Mouse (Mus musculus): ENCODE measurements around the gene Zdhhc23. TPM values are rescaled to one million over a fixed set of nuclear protein-coding genes. Genes with fewer than 3 reads are reported as not detected.
A peak's percentile ranks its signal among the peaks of the same experiment; 100 is the strongest.

Zdhhc23 gene
- polyA plus RNA-seq (2015; fragmentation: Nextera tagmentation; extraction: Ambion mirVana) = 2.4 and 2.6 TPM in 2 replicates

- Histone ChIP-seq H3K36me3 (ENCODE audit: insufficient read depth, low read length) (no peaks in the 10 kb centered on the region), H3K9me3 (ENCODE audit: low read length) (no peaks in the 10 kb centered on the region), H3K9ac (replicated peaks; ENCODE audit: low read length) (peak within 1 kb of the TSS; percentile 74), H3K27ac (ENCODE audit: low read length) (no peak within 1 kb of the TSS), H3K27me3 (ENCODE audit: insufficient read depth, low read length) (peaks cover 4% of the 10 kb centered on the region; the same call in 1 of the 2 replicates), H3K4me1 (ENCODE audit: insufficient read depth, low read length) (0 out of 2 replicates have a peak, but pooled peaks cover 2% of the 10 kb centered on the region), H3K4me2 (replicated peaks; ENCODE audit: low read depth, low read length) (peak within 1 kb of the TSS; percentile 100), H3K4me3 (ENCODE audit: low read length) (peak within 1 kb of the TSS; percentile 77)
- under 1% methylated on average over 69 of the region's 103 CpGs for WGBS
- peak; percentile 91 for ATAC-seq (ENCODE audit: low FRiP score, low TSS enrichment)
Observed at GRCm38 (mm10) chr16:43979328-43980109, at the start of gene Zdhhc23. TSS of gene Zdhhc23 (minus strand) at chr16:43979791.

GRCm38 (mm10) chr16:44029273-44029672 is 49.7 kb upstream of the Zdhhc23 start:
- WGBS = 50% methylated on average over 2 of the region's 2 CpGs
- Histone ChIP-seq H3K4me2 (replicated peaks; ENCODE audit: low read depth, low read length) (no peak overlapping the region), H3K9me3 (ENCODE audit: low read length) (no peaks in the 10 kb centered on the region), H3K4me3 (ENCODE audit: low read length) (no peak overlapping the region), H3K27me3 (ENCODE audit: insufficient read depth, low read length) (no peaks in the 10 kb centered on the region), H3K36me3 (ENCODE audit: insufficient read depth, low read length) (no peaks in the 10 kb centered on the region), H3K27ac (ENCODE audit: low read length) (no peak overlapping the region), H3K9ac (replicated peaks; ENCODE audit: low read length) (no peak overlapping the region), H3K4me1 (ENCODE audit: insufficient read depth, low read length) (no peaks in the 10 kb centered on the region; the same call in 1 of the 2 replicates)
- ATAC-seq (ENCODE audit: low FRiP score, low TSS enrichment) = no peak

GRCm38 (mm10) chr16:44026822-44027221 is 47.2 kb upstream of the Zdhhc23 start:
- Histone ChIP-seq H3K4me1 (ENCODE audit: insufficient read depth, low read length) (no peaks in the 10 kb centered on the region; the same call in 1 of the 2 replicates), H3K4me2 (replicated peaks; ENCODE audit: low read depth, low read length) (no peak overlapping the region), H3K36me3 (ENCODE audit: insufficient read depth, low read length) (no peaks in the 10 kb centered on the region), H3K9me3 (ENCODE audit: low read length) (no peaks in the 10 kb centered on the region), H3K9ac (replicated peaks; ENCODE audit: low read length) (no peak overlapping the region), H3K27me3 (ENCODE audit: insufficient read depth, low read length) (no peaks in the 10 kb centered on the region), H3K4me3 (ENCODE audit: low read length) (no peak overlapping the region), H3K27ac (ENCODE audit: low read length) (no peak overlapping the region)
- WGBS = 92% methylated on average over 9 of the region's 9 CpGs
- ATAC-seq (ENCODE audit: low FRiP score, low TSS enrichment) = no peak

GRCm38 (mm10) chr16:44026210-44026609 is 46.6 kb upstream of the Zdhhc23 start:
- ATAC-seq (ENCODE audit: low FRiP score, low TSS enrichment) = 0 out of 2 replicates have a peak, but pooled peaks have one; percentile 39
- H3K36me3 ChIP-seq (ENCODE audit: insufficient read depth, low read length) = no peaks in the 10 kb centered on the region
- no peak overlapping the region for H3K27ac ChIP-seq (ENCODE audit: low read length)
- no peak overlapping the region for H3K9ac ChIP-seq (replicated peaks; ENCODE audit: low read length)
- WGBS = 46% methylated on average over 6 of the region's 6 CpGs
- H3K9me3 ChIP-seq (ENCODE audit: low read length) = no peaks in the 10 kb centered on the region
- no peaks in the 10 kb centered on the region; the same call in 1 of the 2 replicates for H3K4me1 ChIP-seq (ENCODE audit: insufficient read depth, low read length)
- no peaks in the 10 kb centered on the region for H3K27me3 ChIP-seq (ENCODE audit: insufficient read depth, low read length)
- H3K4me3 ChIP-seq (ENCODE audit: low read length) = no peak overlapping the region
- peak overlapping the region; percentile 25; the same call in 1 of the 2 replicates for H3K4me2 ChIP-seq (replicated peaks; ENCODE audit: low read depth, low read length)

GRCm38 (mm10) chr16:44018986-44019548 is 39.5 kb upstream of the Zdhhc23 start:
- Histone ChIP-seq H3K27me3 (ENCODE audit: insufficient read depth, low read length) (no peaks in the 10 kb centered on the region), H3K4me2 (replicated peaks; ENCODE audit: low read depth, low read length) (no peak overlapping the region), H3K4me1 (ENCODE audit: insufficient read depth, low read length) (no peaks in the 10 kb centered on the region), H3K36me3 (ENCODE audit: insufficient read depth, low read length) (no peaks in the 10 kb centered on the region), H3K9me3 (ENCODE audit: low read length) (no peaks in the 10 kb centered on the region), H3K4me3 (ENCODE audit: low read length) (no peak overlapping the region), H3K9ac (replicated peaks; ENCODE audit: low read length) (no peak overlapping the region), H3K27ac (ENCODE audit: low read length) (no peak overlapping the region)
- WGBS = 77% methylated on average over 2 of the region's 2 CpGs
- no peak for ATAC-seq (ENCODE audit: low FRiP score, low TSS enrichment)

- no peaks in the 10 kb centered on the region for H3K36me3 ChIP-seq (ENCODE audit: insufficient read depth, low read length)
- H3K9me3 ChIP-seq (ENCODE audit: low read length) = no peaks in the 10 kb centered on the region
- no peak overlapping the region for H3K4me3 ChIP-seq (ENCODE audit: low read length)
- H3K27ac ChIP-seq (ENCODE audit: low read length) = no peak overlapping the region
- H3K9ac ChIP-seq (replicated peaks; ENCODE audit: low read length) = no peak overlapping the region
- 53% methylated on average over 7 of the region's 7 CpGs for WGBS
- ATAC-seq (ENCODE audit: low FRiP score, low TSS enrichment) = no peak
- no peaks in the 10 kb centered on the region for H3K27me3 ChIP-seq (ENCODE audit: insufficient read depth, low read length)
- H3K4me1 ChIP-seq (ENCODE audit: insufficient read depth, low read length) = no peaks in the 10 kb centered on the region
- H3K4me2 ChIP-seq (replicated peaks; ENCODE audit: low read depth, low read length) = no peak overlapping the region
Observed at GRCm38 (mm10) chr16:44018372-44018771, 38.8 kb upstream of the Zdhhc23 start.

GRCm38 (mm10) chr16:44017707-44018106 is 38.1 kb upstream of the Zdhhc23 start:
- no peak overlapping the region for H3K9ac ChIP-seq (replicated peaks; ENCODE audit: low read length)
- H3K36me3 ChIP-seq (ENCODE audit: insufficient read depth, low read length) = no peaks in the 10 kb centered on the region
- 82% methylated on average over 4 of the region's 4 CpGs for WGBS
- H3K4me1 ChIP-seq (ENCODE audit: insufficient read depth, low read length) = no peaks in the 10 kb centered on the region
- H3K27ac ChIP-seq (ENCODE audit: low read length) = no peak overlapping the region
- no peak overlapping the region for H3K4me2 ChIP-seq (replicated peaks; ENCODE audit: low read depth, low read length)
- no peak for ATAC-seq (ENCODE audit: low FRiP score, low TSS enrichment)
- H3K9me3 ChIP-seq (ENCODE audit: low read length) = no peaks in the 10 kb centered on the region
- H3K27me3 ChIP-seq (ENCODE audit: insufficient read depth, low read length) = no peaks in the 10 kb centered on the region
- H3K4me3 ChIP-seq (ENCODE audit: low read length) = no peak overlapping the region

- 10% methylated on average over 11 of the region's 11 CpGs for WGBS
- Histone ChIP-seq H3K27me3 (ENCODE audit: insufficient read depth, low read length) (no peaks in the 10 kb centered on the region), H3K4me1 (ENCODE audit: insufficient read depth, low read length) (peaks cover 4% of the 10 kb centered on the region; the same call in 1 of the 2 replicates), H3K27ac (ENCODE audit: low read length) (no peak overlapping the region), H3K9ac (replicated peaks; ENCODE audit: low read length) (peak overlapping the region; percentile 62), H3K9me3 (ENCODE audit: low read length) (no peaks in the 10 kb centered on the region), H3K4me2 (replicated peaks; ENCODE audit: low read depth, low read length) (peak overlapping the region; percentile 58), H3K36me3 (ENCODE audit: insufficient read depth, low read length) (no peaks in the 10 kb centered on the region), H3K4me3 (ENCODE audit: low read length) (peak overlapping the region; percentile 43)
- ATAC-seq (ENCODE audit: low FRiP score, low TSS enrichment) = peak; percentile 94
Observed at GRCm38 (mm10) chr16:44016164-44016563, 36.6 kb upstream of the Zdhhc23 start.

- Histone ChIP-seq H3K36me3 (ENCODE audit: insufficient read depth, low read length) (no peaks in the 10 kb centered on the region), H3K9me3 (ENCODE audit: low read length) (no peaks in the 10 kb centered on the region), H3K27me3 (ENCODE audit: insufficient read depth, low read length) (no peaks in the 10 kb centered on the region), H3K9ac (replicated peaks; ENCODE audit: low read length) (peak overlapping the region; percentile 62), H3K4me2 (replicated peaks; ENCODE audit: low read depth, low read length) (peak overlapping the region; percentile 58), H3K4me1 (ENCODE audit: insufficient read depth, low read length) (peaks cover 7% of the 10 kb centered on the region; the same call in 1 of the 2 replicates), H3K4me3 (ENCODE audit: low read length) (peak overlapping the region; percentile 43), H3K27ac (ENCODE audit: low read length) (no peak overlapping the region)
- ATAC-seq (ENCODE audit: low FRiP score, low TSS enrichment) = no peak
- 62% methylated on average over 16 of the region's 16 CpGs for WGBS
Observed at GRCm38 (mm10) chr16:44015416-44016158, 36.0 kb upstream of the Zdhhc23 start.

Data from kidney, embryonic 16.5 days (tissue).